Mouse (Mus musculus): ENCODE data around the gene Myh11. TPM values are rescaled to one million over a fixed set of nuclear protein-coding genes. Genes with fewer than 3 reads are reported as not detected.
A peak's percentile ranks its signal among the peaks of the same experiment; 100 is the strongest.

The Myh11 gene
- polyA plus RNA-seq, 1 experiment from 2014 or later: 1.2 TPM

DNA sequence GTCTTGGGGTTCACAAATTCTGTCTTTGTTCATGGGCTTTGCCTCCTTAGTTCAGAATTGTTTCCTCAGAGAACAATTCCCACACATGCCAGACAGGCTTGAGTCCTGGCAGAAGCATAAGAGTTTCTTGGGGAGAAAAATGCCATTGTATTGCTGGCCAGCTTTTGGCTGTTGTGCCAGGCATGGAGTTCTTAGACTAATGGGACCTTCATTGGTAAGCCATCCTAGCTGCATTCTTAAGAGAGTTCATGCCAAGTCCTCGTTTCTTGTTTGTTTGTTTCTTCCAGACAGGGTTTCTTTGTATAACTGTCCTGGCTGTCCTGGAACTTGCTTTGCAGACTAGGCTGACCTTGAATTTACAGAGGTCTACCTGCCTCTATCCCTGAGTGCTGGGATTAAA, 107.3 kb downstream of the Myh11 start:
- H3K9ac ChIP-seq: no peak overlapping the region
- H3K9me3 ChIP-seq (ENCODE audit: control insufficient read depth, low read length): no peaks in the 10 kb centered on the region
- no peak overlapping the region for H3K27ac ChIP-seq
- no peak overlapping the region for H3K4me3 ChIP-seq (replicated peaks; ENCODE audit: low read length)
- H3K4me1 ChIP-seq (replicated peaks; ENCODE audit: control insufficient read depth, insufficient read depth, low read length): no peaks in the 10 kb centered on the region; the same call in 1 of the 2 replicates
- WGBS: 73% methylated on average over 1 of the region's 1 CpGs
- no peaks in the 10 kb centered on the region for H3K27me3 ChIP-seq (ENCODE audit: control insufficient read depth, insufficient read depth, low read length)
- no peak for ATAC-seq (ENCODE audit: low FRiP score)
- H3K4me2 ChIP-seq (replicated peaks): no peak overlapping the region
- no peak for DNase-seq (ENCODE audit: low spot score)
- H3K36me3 ChIP-seq (replicated peaks; ENCODE audit: control insufficient read depth, insufficient read depth): peaks cover 14% of the 10 kb centered on the region

DNA sequence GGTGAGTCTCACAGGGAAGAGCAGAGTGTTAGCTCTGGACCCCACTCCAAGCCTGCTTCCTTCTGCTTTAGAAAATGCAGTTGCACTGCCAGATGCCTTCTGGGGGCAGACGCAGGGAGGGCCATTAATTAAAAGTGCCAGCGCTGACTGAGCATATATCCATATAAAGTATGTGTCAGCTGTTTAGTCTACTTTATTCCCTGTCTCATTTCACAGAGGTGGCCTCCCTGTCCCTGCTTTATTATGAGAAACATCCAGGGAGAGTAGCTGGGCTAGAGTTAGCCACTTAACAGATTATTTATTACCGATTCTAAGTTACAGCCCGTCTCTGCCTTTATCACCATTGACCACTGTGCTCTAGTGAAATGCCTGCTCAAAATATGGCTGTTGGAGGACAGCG, 108.8 kb downstream of the Myh11 start:
- Histone ChIP-seq H3K27me3 (ENCODE audit: control insufficient read depth, insufficient read depth, low read length) (no peaks in the 10 kb centered on the region), H3K9me3 (ENCODE audit: control insufficient read depth, low read length) (no peaks in the 10 kb centered on the region), H3K4me1 (replicated peaks; ENCODE audit: control insufficient read depth, insufficient read depth, low read length) (no peaks in the 10 kb centered on the region; the same call in 1 of the 2 replicates), H3K27ac (no peak overlapping the region), H3K4me3 (replicated peaks; ENCODE audit: low read length) (no peak overlapping the region), H3K9ac (no peak overlapping the region), H3K36me3 (replicated peaks; ENCODE audit: control insufficient read depth, insufficient read depth) (peaks cover 16% of the 10 kb centered on the region), H3K4me2 (replicated peaks) (no peak overlapping the region)
- DNase-seq (ENCODE audit: low spot score) (no peak), ATAC-seq (ENCODE audit: low FRiP score) (no peak)
- WGBS: 91% methylated on average over 5 of the region's 5 CpGs

DNA sequence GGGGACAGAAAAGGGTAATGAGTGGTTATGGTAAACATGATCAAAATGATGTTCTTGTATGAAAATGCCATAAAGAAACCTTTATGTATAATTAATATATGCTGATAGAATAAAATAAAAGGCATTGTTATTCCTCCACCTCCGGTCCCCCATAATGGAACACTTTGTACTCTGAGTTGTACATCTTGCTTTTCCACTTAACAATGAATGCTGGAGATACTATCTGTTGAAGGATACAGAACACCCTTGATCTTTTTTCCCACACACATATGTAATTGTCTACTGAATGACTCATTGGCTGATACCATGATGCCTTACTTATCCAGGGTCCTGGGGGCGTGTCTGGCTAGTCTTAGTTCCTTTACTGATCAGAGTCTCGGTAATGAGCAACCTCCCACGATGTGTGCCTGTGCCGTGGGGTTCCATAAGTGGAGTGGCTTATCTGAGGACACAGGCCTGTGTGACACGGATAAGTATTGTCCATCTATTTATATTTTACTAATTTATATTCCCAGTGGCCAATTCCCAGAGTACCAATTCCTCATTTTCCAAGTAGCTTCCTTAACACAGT, 110.9 kb downstream of the Myh11 start:
- ATAC-seq (ENCODE audit: low FRiP score) (no peak), DNase-seq (ENCODE audit: low spot score) (no peak)
- no peak overlapping the region for H3K27ac ChIP-seq
- H3K4me2 ChIP-seq (replicated peaks): no peak overlapping the region
- peaks cover 28% of the 10 kb centered on the region for H3K36me3 ChIP-seq (replicated peaks; ENCODE audit: control insufficient read depth, insufficient read depth)
- no peaks in the 10 kb centered on the region for H3K27me3 ChIP-seq (ENCODE audit: control insufficient read depth, insufficient read depth, low read length)
- no peaks in the 10 kb centered on the region; the same call in 1 of the 2 replicates for H3K4me1 ChIP-seq (replicated peaks; ENCODE audit: control insufficient read depth, insufficient read depth, low read length)
- H3K9me3 ChIP-seq (ENCODE audit: control insufficient read depth, low read length): no peaks in the 10 kb centered on the region
- no peak overlapping the region for H3K9ac ChIP-seq
- H3K4me3 ChIP-seq (replicated peaks; ENCODE audit: low read length): no peak overlapping the region
- WGBS: 85% methylated on average over 6 of the region's 6 CpGs

DNA sequence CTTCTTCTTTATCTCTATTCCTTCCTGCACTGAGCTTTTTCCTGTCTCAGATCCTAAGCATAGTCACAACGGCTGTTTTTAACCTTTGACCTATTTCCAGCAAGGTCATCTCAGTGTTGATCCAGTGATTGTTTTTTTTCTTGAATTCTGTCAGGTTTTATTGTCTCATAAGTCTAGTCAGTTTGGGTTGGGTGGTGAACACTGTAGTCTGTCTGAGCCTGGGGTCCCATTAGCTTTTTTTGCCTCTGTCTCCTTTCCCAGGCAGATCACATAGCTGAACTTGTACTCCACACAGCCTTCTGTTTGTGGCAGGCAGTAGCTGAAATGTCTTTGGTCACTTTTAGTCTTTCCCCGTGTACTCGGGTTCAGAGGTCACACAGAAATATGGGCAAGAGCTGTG, 113.1 kb downstream of the Myh11 start:
- no peak for ATAC-seq (ENCODE audit: low FRiP score)
- H3K27ac ChIP-seq: no peak overlapping the region
- no peaks in the 10 kb centered on the region for H3K27me3 ChIP-seq (ENCODE audit: control insufficient read depth, insufficient read depth, low read length)
- peaks cover 36% of the 10 kb centered on the region for H3K36me3 ChIP-seq (replicated peaks; ENCODE audit: control insufficient read depth, insufficient read depth)
- H3K4me2 ChIP-seq (replicated peaks): no peak overlapping the region
- H3K4me1 ChIP-seq (replicated peaks; ENCODE audit: control insufficient read depth, insufficient read depth, low read length): no peaks in the 10 kb centered on the region; the same call in 1 of the 2 replicates
- no peak overlapping the region for H3K9ac ChIP-seq
- DNase-seq (ENCODE audit: low spot score): no peak
- no peak overlapping the region for H3K4me3 ChIP-seq (replicated peaks; ENCODE audit: low read length)
- 82% methylated on average over 3 of the region's 3 CpGs for WGBS
- H3K9me3 ChIP-seq (ENCODE audit: control insufficient read depth, low read length): no peaks in the 10 kb centered on the region

DNA sequence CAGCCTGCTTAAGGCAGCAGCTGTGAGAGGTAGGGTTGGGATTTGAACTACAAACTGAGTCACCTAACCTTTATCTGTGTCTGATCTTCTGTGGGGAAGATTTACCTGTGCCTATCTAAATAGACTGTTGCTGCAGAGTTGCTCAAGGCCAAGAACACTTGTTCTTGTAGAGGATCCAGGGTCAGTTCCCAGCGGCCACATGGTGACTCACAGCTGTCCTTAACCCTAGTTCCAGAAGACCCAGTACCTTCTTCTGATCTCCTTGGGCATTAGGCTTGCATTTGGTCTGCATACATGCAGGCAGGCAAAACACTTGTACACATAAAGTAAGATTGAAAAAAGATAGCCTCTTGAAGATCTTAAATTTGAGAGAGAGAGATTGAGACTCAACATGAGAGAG, 121.5 kb downstream of the Myh11 start:
- H3K27ac ChIP-seq: no peak overlapping the region
- no peak overlapping the region for H3K4me2 ChIP-seq (replicated peaks)
- H3K36me3 ChIP-seq (replicated peaks; ENCODE audit: control insufficient read depth, insufficient read depth): peaks cover 31% of the 10 kb centered on the region
- no peaks in the 10 kb centered on the region for H3K27me3 ChIP-seq (ENCODE audit: control insufficient read depth, insufficient read depth, low read length)
- H3K4me1 ChIP-seq (replicated peaks; ENCODE audit: control insufficient read depth, insufficient read depth, low read length): no peaks in the 10 kb centered on the region
- DNase-seq (ENCODE audit: low spot score) (no peak), ATAC-seq (ENCODE audit: low FRiP score) (no peak)
- no peak overlapping the region for H3K4me3 ChIP-seq (replicated peaks; ENCODE audit: low read length)
- no peaks in the 10 kb centered on the region for H3K9me3 ChIP-seq (ENCODE audit: control insufficient read depth, low read length)
- 97% methylated on average over 1 of the region's 1 CpGs for WGBS
- H3K9ac ChIP-seq: no peak overlapping the region

DNA sequence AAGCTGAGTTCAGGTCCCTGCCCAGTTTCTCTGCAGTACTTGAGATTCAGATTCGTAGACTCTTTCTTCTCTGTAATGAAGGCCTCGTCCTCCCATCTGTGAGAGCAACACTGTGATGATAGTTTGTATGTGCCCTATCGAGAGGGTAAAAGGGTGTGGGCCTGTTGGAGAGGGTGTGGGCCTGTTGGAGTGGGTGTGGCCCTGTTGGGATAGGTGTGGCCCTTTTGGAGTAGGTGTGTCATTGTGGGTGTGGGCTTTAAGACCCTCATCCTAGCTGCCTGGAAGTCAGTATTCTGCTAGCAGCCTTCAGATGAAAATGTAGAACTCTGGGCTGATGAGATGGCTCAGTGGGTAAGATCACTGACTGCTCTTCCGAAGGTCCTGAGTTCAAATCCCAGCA, 124.7 kb downstream of the Myh11 start:
- H3K9ac ChIP-seq: no peak overlapping the region
- no peak overlapping the region for H3K4me3 ChIP-seq (replicated peaks; ENCODE audit: low read length)
- H3K36me3 ChIP-seq (replicated peaks; ENCODE audit: control insufficient read depth, insufficient read depth): peaks cover 17% of the 10 kb centered on the region
- H3K4me2 ChIP-seq (replicated peaks): no peak overlapping the region
- no peak overlapping the region for H3K27ac ChIP-seq
- no peaks in the 10 kb centered on the region for H3K9me3 ChIP-seq (ENCODE audit: control insufficient read depth, low read length)
- ATAC-seq (ENCODE audit: low FRiP score) (no peak), DNase-seq (ENCODE audit: low spot score) (no peak)
- no peaks in the 10 kb centered on the region for H3K27me3 ChIP-seq (ENCODE audit: control insufficient read depth, insufficient read depth, low read length)
- peaks cover 5% of the 10 kb centered on the region; the same call in 1 of the 2 replicates for H3K4me1 ChIP-seq (replicated peaks; ENCODE audit: control insufficient read depth, insufficient read depth, low read length)
- 92% methylated on average over 4 of the region's 4 CpGs for WGBS

DNA sequence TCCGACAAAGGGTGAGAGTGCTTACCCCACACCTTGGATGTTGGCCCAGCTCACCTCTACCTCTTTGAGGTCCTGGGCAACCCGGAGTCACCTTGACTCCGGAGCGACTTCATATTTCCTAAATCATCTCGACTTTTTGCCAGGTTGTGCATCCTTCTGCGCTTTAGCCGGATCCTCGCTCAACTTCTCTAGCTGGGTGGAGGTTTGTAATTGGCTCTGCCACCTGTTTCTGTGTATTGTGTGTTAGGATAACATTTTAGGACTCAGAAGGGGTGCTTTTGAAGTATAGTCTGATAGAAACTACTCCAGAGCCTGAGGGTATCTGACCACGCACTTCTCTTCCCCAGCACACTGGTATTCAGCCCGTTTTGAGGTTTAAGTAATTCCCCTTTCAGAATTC, 127.4 kb downstream of the Myh11 start:
- Histone ChIP-seq H3K9me3 (ENCODE audit: control insufficient read depth, low read length) (no peaks in the 10 kb centered on the region), H3K27ac (no peak overlapping the region), H3K4me1 (replicated peaks; ENCODE audit: control insufficient read depth, insufficient read depth, low read length) (peaks cover 5% of the 10 kb centered on the region; the same call in 1 of the 2 replicates), H3K4me2 (replicated peaks) (peak overlapping the region; percentile 87), H3K27me3 (ENCODE audit: control insufficient read depth, insufficient read depth, low read length) (no peaks in the 10 kb centered on the region), H3K4me3 (replicated peaks; ENCODE audit: low read length) (peak overlapping the region; percentile 66), H3K36me3 (replicated peaks; ENCODE audit: control insufficient read depth, insufficient read depth) (no peaks in the 10 kb centered on the region), H3K9ac (peak overlapping the region; percentile 66)
- ATAC-seq (ENCODE audit: low FRiP score): no peak
- peak; percentile 27 for DNase-seq (ENCODE audit: low spot score)
- 4% methylated on average over 10 of the region's 10 CpGs for WGBS

DNA sequence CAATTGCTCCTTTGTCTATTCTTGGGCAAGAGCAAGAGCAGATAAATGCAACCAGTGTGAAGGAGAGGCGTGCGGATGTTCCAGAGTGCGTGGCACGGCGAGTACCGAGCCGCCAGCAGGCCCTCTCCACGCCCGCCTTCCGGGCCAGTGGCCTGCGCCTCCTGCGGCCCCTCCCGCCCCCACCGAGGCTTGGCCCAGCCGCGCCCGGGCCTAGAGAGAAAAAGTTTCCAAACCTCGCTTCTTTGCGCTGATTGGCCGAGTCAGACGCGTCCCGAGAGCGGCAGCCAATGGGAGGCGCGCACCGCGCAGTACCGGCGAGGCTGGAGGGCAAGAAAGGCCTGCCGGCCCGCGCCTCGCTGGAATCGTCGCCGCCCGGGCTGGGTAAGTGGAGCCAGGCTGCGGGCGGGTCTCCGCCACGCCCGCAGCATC, 128.2 kb downstream of the Myh11 start, which contains the start of the genes Nde1 and Marf1:
Gene Nde1 (plus strand): TSS at position 288 of the 429 bp plus-strand sequence.
Gene Marf1 (minus strand): TSS at position 364 of the 429 bp plus-strand sequence.
- Histone ChIP-seq H3K4me3 (replicated peaks; ENCODE audit: low read length) (peak within 1 kb of the TSS; percentile 66), H3K9me3 (ENCODE audit: control insufficient read depth, low read length) (no peaks in the 10 kb centered on the region), H3K4me1 (replicated peaks; ENCODE audit: control insufficient read depth, insufficient read depth, low read length) (peaks cover 11% of the 10 kb centered on the region), H3K27ac (peak within 1 kb of the TSS; percentile 12; the same call in 1 of the 2 replicates), H3K4me2 (replicated peaks) (peak within 1 kb of the TSS; percentile 87), H3K9ac (peak within 1 kb of the TSS; percentile 66), H3K36me3 (replicated peaks; ENCODE audit: control insufficient read depth, insufficient read depth) (no peaks in the 10 kb centered on the region), H3K27me3 (ENCODE audit: control insufficient read depth, insufficient read depth, low read length) (no peaks in the 10 kb centered on the region)
- WGBS: under 1% methylated on average over 43 of the region's 43 CpGs
- DNase-seq (ENCODE audit: low spot score) (peak; percentile 81), ATAC-seq (ENCODE audit: low FRiP score) (peak; percentile 72)

DNA sequence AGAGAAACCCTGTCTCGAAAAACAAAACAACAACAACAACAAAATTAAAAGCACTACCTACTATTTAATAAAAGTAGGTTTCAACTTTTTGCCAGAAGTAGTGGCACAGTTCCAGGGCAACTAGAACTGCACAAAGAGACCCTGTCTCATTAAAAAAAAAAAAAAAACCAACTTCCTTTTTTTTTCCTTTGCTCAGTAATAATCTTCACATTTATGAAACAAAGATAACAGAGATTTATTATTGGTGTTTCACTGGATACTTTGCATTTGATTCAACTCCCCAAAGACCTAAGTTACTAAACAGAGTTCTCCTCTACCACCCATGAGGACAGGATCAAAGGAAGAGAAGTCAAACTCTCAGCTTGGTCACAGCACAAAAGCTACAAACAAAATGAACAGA, 130.2 kb downstream of the Myh11 start:
- WGBS: 89% methylated on average over 1 of the region's 1 CpGs
- Histone ChIP-seq H3K27me3 (ENCODE audit: control insufficient read depth, insufficient read depth, low read length) (no peaks in the 10 kb centered on the region), H3K36me3 (replicated peaks; ENCODE audit: control insufficient read depth, insufficient read depth) (no peaks in the 10 kb centered on the region), H3K27ac (no peak overlapping the region), H3K4me1 (replicated peaks; ENCODE audit: control insufficient read depth, insufficient read depth, low read length) (peaks cover 18% of the 10 kb centered on the region), H3K4me3 (replicated peaks; ENCODE audit: low read length) (no peak overlapping the region), H3K4me2 (replicated peaks) (no peak overlapping the region), H3K9ac (no peak overlapping the region), H3K9me3 (ENCODE audit: control insufficient read depth, low read length) (no peaks in the 10 kb centered on the region)
- no peak for ATAC-seq (ENCODE audit: low FRiP score)
- DNase-seq (ENCODE audit: low spot score): no peak

All from hindbrain, embryonic 14.5 days (tissue).